Mouse (Mus musculus): ENCODE results near the gene B4galnt2. TPM values are rescaled to one million over a fixed set of nuclear protein-coding genes. Genes with fewer than 3 reads are reported as not detected.

Gene B4galnt2
- not detected in 2 replicates for polyA plus RNA-seq (2014; fragmentation: Nextera tagmentation; extraction: Ambion mirVana)

- ATAC-seq (ENCODE audit: low read depth) (no peak), DNase-seq (ENCODE audit: low spot score) (peak; percentile 11)
- peak within 1 kb of the TSS; percentile 21 for H3K4me2 ChIP-seq (ENCODE audit: low read depth, low read length)
- 0 out of 2 replicates have a peak within 1 kb of the TSS, but pooled peaks have one; percentile 1 for H3K9ac ChIP-seq (ENCODE audit: low read depth, low read length)
- WGBS: under 1% methylated on average over 26 of the region's 35 CpGs
- H3K36me3 ChIP-seq (ENCODE audit: control insufficient read depth, insufficient read depth, low read length): no peaks in the 10 kb centered on the region
- no peak within 1 kb of the TSS for H3K27ac ChIP-seq (replicated peaks; ENCODE audit: low read depth, low read length)
- no peaks in the 10 kb centered on the region for H3K9me3 ChIP-seq (ENCODE audit: control insufficient read depth, low read length)
- H3K4me1 ChIP-seq (ENCODE audit: control insufficient read depth, insufficient read depth, low read length): peaks cover 5% of the 10 kb centered on the region; the same call in 1 of the 2 replicates
- peaks cover 75% of the 10 kb centered on the region for H3K27me3 ChIP-seq (replicated peaks; ENCODE audit: control insufficient read depth, insufficient read depth, low read length)
- H3K4me3 ChIP-seq (ENCODE audit: low read depth, low read length): peak within 1 kb of the TSS; percentile 19
Measured at GRCm38 (mm10) chr11:95914571-95914991, at the start of gene B4galnt2. Gene B4galnt2, minus strand, starts transcription at chr11:95914891.

GRCm38 (mm10) chr11:95963304-95963703 lies 48.6 kb upstream of the B4galnt2 start:
- no peaks in the 10 kb centered on the region for H3K9me3 ChIP-seq (ENCODE audit: control insufficient read depth, low read length)
- no peaks in the 10 kb centered on the region for H3K4me1 ChIP-seq (ENCODE audit: control insufficient read depth, insufficient read depth, low read length)
- H3K4me3 ChIP-seq (ENCODE audit: low read depth, low read length): no peak overlapping the region
- no peak overlapping the region for H3K4me2 ChIP-seq (ENCODE audit: low read depth, low read length)
- no peak for DNase-seq (ENCODE audit: low spot score)
- peaks cover 83% of the 10 kb centered on the region for H3K36me3 ChIP-seq (ENCODE audit: control insufficient read depth, insufficient read depth, low read length)
- H3K9ac ChIP-seq (ENCODE audit: low read depth, low read length): no peak overlapping the region
- ATAC-seq (ENCODE audit: low read depth): no peak
- H3K27me3 ChIP-seq (replicated peaks; ENCODE audit: control insufficient read depth, insufficient read depth, low read length): no peaks in the 10 kb centered on the region
- 64% methylated on average over 7 of the region's 7 CpGs for WGBS
- H3K27ac ChIP-seq (replicated peaks; ENCODE audit: low read depth, low read length): no peak overlapping the region

- no peak overlapping the region for H3K9ac ChIP-seq (ENCODE audit: low read depth, low read length)
- DNase-seq (ENCODE audit: low spot score): no peak
- no peak for ATAC-seq (ENCODE audit: low read depth)
- peaks cover 43% of the 10 kb centered on the region for H3K36me3 ChIP-seq (ENCODE audit: control insufficient read depth, insufficient read depth, low read length)
- no peaks in the 10 kb centered on the region for H3K4me1 ChIP-seq (ENCODE audit: control insufficient read depth, insufficient read depth, low read length)
- WGBS: 70% methylated on average over 6 of the region's 6 CpGs
- H3K9me3 ChIP-seq (ENCODE audit: control insufficient read depth, low read length): no peaks in the 10 kb centered on the region
- H3K27ac ChIP-seq (replicated peaks; ENCODE audit: low read depth, low read length): no peak overlapping the region
- no peak overlapping the region for H3K4me3 ChIP-seq (ENCODE audit: low read depth, low read length)
- no peak overlapping the region for H3K4me2 ChIP-seq (ENCODE audit: low read depth, low read length)
- no peaks in the 10 kb centered on the region for H3K27me3 ChIP-seq (replicated peaks; ENCODE audit: control insufficient read depth, insufficient read depth, low read length)
Measured at GRCm38 (mm10) chr11:95959152-95959551, 44.5 kb upstream of the B4galnt2 start.

GRCm38 (mm10) chr11:95958251-95958650 lies 43.6 kb upstream of the B4galnt2 start:
- DNase-seq (ENCODE audit: low spot score) (no peak), ATAC-seq (ENCODE audit: low read depth) (no peak)
- Histone ChIP-seq H3K27ac (replicated peaks; ENCODE audit: low read depth, low read length) (no peak overlapping the region), H3K27me3 (replicated peaks; ENCODE audit: control insufficient read depth, insufficient read depth, low read length) (no peaks in the 10 kb centered on the region), H3K9me3 (ENCODE audit: control insufficient read depth, low read length) (no peaks in the 10 kb centered on the region), H3K4me3 (ENCODE audit: low read depth, low read length) (no peak overlapping the region), H3K36me3 (ENCODE audit: control insufficient read depth, insufficient read depth, low read length) (peaks cover 34% of the 10 kb centered on the region), H3K4me1 (ENCODE audit: control insufficient read depth, insufficient read depth, low read length) (no peaks in the 10 kb centered on the region), H3K4me2 (ENCODE audit: low read depth, low read length) (no peak overlapping the region), H3K9ac (ENCODE audit: low read depth, low read length) (no peak overlapping the region)
- 66% methylated on average over 9 of the region's 9 CpGs for WGBS

- no peak overlapping the region for H3K4me3 ChIP-seq (ENCODE audit: low read depth, low read length)
- ATAC-seq (ENCODE audit: low read depth) (no peak), DNase-seq (ENCODE audit: low spot score) (no peak)
- no peaks in the 10 kb centered on the region for H3K4me1 ChIP-seq (ENCODE audit: control insufficient read depth, insufficient read depth, low read length)
- H3K9me3 ChIP-seq (ENCODE audit: control insufficient read depth, low read length): no peaks in the 10 kb centered on the region
- H3K36me3 ChIP-seq (ENCODE audit: control insufficient read depth, insufficient read depth, low read length): peaks cover 25% of the 10 kb centered on the region
- no peak overlapping the region for H3K9ac ChIP-seq (ENCODE audit: low read depth, low read length)
- H3K4me2 ChIP-seq (ENCODE audit: low read depth, low read length): no peak overlapping the region
- no peak overlapping the region for H3K27ac ChIP-seq (replicated peaks; ENCODE audit: low read depth, low read length)
- H3K27me3 ChIP-seq (replicated peaks; ENCODE audit: control insufficient read depth, insufficient read depth, low read length): no peaks in the 10 kb centered on the region
- WGBS: 74% methylated on average over 7 of the region's 7 CpGs
Measured at GRCm38 (mm10) chr11:95957407-95957806, 42.7 kb upstream of the B4galnt2 start.

- no peak for ATAC-seq (ENCODE audit: low read depth)
- 86% methylated on average over 5 of the region's 5 CpGs for WGBS
- H3K4me3 ChIP-seq (ENCODE audit: low read depth, low read length): no peak overlapping the region
Measured at GRCm38 (mm10) chr11:95953313-95953712, 38.6 kb upstream of the B4galnt2 start.

GRCm38 (mm10) chr11:95945838-95946472 lies 31.3 kb upstream of the B4galnt2 start:
- Histone ChIP-seq H3K27ac (replicated peaks; ENCODE audit: low read depth, low read length) (no peak overlapping the region), H3K27me3 (replicated peaks; ENCODE audit: control insufficient read depth, insufficient read depth, low read length) (no peaks in the 10 kb centered on the region), H3K4me2 (ENCODE audit: low read depth, low read length) (no peak overlapping the region), H3K4me3 (ENCODE audit: low read depth, low read length) (no peak overlapping the region), H3K4me1 (ENCODE audit: control insufficient read depth, insufficient read depth, low read length) (no peaks in the 10 kb centered on the region), H3K9ac (ENCODE audit: low read depth, low read length) (no peak overlapping the region), H3K9me3 (ENCODE audit: control insufficient read depth, low read length) (no peaks in the 10 kb centered on the region), H3K36me3 (ENCODE audit: control insufficient read depth, insufficient read depth, low read length) (no peaks in the 10 kb centered on the region)
- WGBS: 63% methylated on average over 13 of the region's 13 CpGs
- ATAC-seq (ENCODE audit: low read depth) (peak; percentile 85; the same call in 1 of the 2 replicates), DNase-seq (ENCODE audit: low spot score) (peak; percentile 82)

More at GRCm38 (mm10) chr11:95953313-95953712, 38.6 kb upstream of the B4galnt2 start:
- H3K27ac ChIP-seq (replicated peaks; ENCODE audit: low read depth, low read length): no peak overlapping the region
- H3K36me3 ChIP-seq (ENCODE audit: control insufficient read depth, insufficient read depth, low read length): 0 out of 2 replicates have a peak, but pooled peaks cover under 1% of the 10 kb centered on the region
- no peaks in the 10 kb centered on the region for H3K27me3 ChIP-seq (replicated peaks; ENCODE audit: control insufficient read depth, insufficient read depth, low read length)
- no peak overlapping the region for H3K4me2 ChIP-seq (ENCODE audit: low read depth, low read length)
- no peak overlapping the region for H3K9ac ChIP-seq (ENCODE audit: low read depth, low read length)
- H3K4me1 ChIP-seq (ENCODE audit: control insufficient read depth, insufficient read depth, low read length): no peaks in the 10 kb centered on the region
- no peaks in the 10 kb centered on the region for H3K9me3 ChIP-seq (ENCODE audit: control insufficient read depth, low read length)
- no peak for DNase-seq (ENCODE audit: low spot score)

- ATAC-seq (ENCODE audit: low read depth) (no peak), DNase-seq (ENCODE audit: low spot score) (no peak)
- WGBS: 39% methylated on average over 11 of the region's 11 CpGs
- Histone ChIP-seq H3K27me3 (replicated peaks; ENCODE audit: control insufficient read depth, insufficient read depth, low read length) (no peaks in the 10 kb centered on the region), H3K36me3 (ENCODE audit: control insufficient read depth, insufficient read depth, low read length) (no peaks in the 10 kb centered on the region), H3K9ac (ENCODE audit: low read depth, low read length) (no peak overlapping the region), H3K4me3 (ENCODE audit: low read depth, low read length) (no peak overlapping the region), H3K4me2 (ENCODE audit: low read depth, low read length) (no peak overlapping the region), H3K4me1 (ENCODE audit: control insufficient read depth, insufficient read depth, low read length) (no peaks in the 10 kb centered on the region), H3K9me3 (ENCODE audit: control insufficient read depth, low read length) (no peaks in the 10 kb centered on the region), H3K27ac (replicated peaks; ENCODE audit: low read depth, low read length) (no peak overlapping the region)
Measured at GRCm38 (mm10) chr11:95939828-95940507, 25.3 kb upstream of the B4galnt2 start.

Measured in embryonic facial prominence, embryonic 14.5 days (tissue).